Mouse (Mus musculus) CH12.LX (cell line): ENCODE measurements around the gene Rprd1b.

Source experiments
- CTCF ChIP-seq, 2 experiments: IDR thresholded peaks in 1 of 2; conservative IDR thresholded peaks in 1 of 2; 2 replicates each; pipeline ENCODE4 v1.5.1; 2011 to 2012; ENCODE audit warnings: low read depth in 2 of 2, low read length in 2 of 2, improper control_type of control experiment in 1 of 2, inconsistent platforms in 1 of 2, mild to moderate bottlenecking in 1 of 2, moderate library complexity in 1 of 2
- ETS1 ChIP-seq: conservative IDR thresholded peaks from 2 replicates; pipeline ENCODE4 v1.6.1; 2012; ENCODE audit warnings: low read depth, mild to moderate bottlenecking, inconsistent platforms, low read length, improper control_type of control experiment, moderate library complexity
- HCFC1 ChIP-seq: IDR thresholded peaks from 2 replicates; pipeline ENCODE4 v1.6.1; 2012; ENCODE audit warnings: low read depth, mild to moderate bottlenecking, inconsistent platforms, low read length, improper control_type of control experiment
- JUND ChIP-seq: conservative IDR thresholded peaks from 2 replicates; pipeline ENCODE4 v1.6.1; 2011; ENCODE audit warnings: low read depth, low read length, improper control_type of control experiment
- MAX ChIP-seq: IDR thresholded peaks from 2 replicates; pipeline ENCODE4 v1.6.1; 2011; ENCODE audit warnings: low read length, improper control_type of control experiment
- MEF2A ChIP-seq: IDR thresholded peaks from 2 replicates; pipeline ENCODE4 v1.6.1; 2014; ENCODE audit warnings: low read depth, mild to moderate bottlenecking, inconsistent platforms, low read length, improper control_type of control experiment, borderline replicate concordance
- MXI1 ChIP-seq: IDR thresholded peaks from 2 replicates; pipeline ENCODE4 v1.6.1; 2011; ENCODE audit warnings: mild to moderate bottlenecking, low read depth, low read length, improper control_type of control experiment
- NRF1 ChIP-seq: IDR thresholded peaks from 2 replicates; pipeline ENCODE4 v1.6.1; 2014; ENCODE audit warnings: low read depth, mild to moderate bottlenecking, inconsistent platforms, low read length, improper control_type of control experiment, moderate library complexity
- POLR2A ChIP-seq: IDR thresholded peaks from 2 replicates; pipeline ENCODE4 v1.6.1; 2011; ENCODE audit warnings: low read depth, mild to moderate bottlenecking, improper control_type of control experiment, low read length
- TCF12 ChIP-seq: IDR thresholded peaks from 2 replicates; pipeline ENCODE4 v1.6.1; 2014; ENCODE audit warnings: low read depth, mild to moderate bottlenecking, inconsistent platforms, low read length, improper control_type of control experiment
- ZKSCAN1 ChIP-seq: IDR thresholded peaks from 2 replicates; pipeline ENCODE4 v1.6.1; 2012; ENCODE audit warnings: low read depth, inconsistent platforms, low read length, improper control_type of control experiment, borderline replicate concordance

GRCm38 (mm10) chr2:158161761-158162160 lies 133.5 kb downstream of the Rprd1b start:
- TF ChIP-seq NRF1 (no peak), CTCF (conservative IDR thresholded peaks at IDR 0.05 in 1 of 2, IDR thresholded peaks at IDR 0.05 in 1 of 2; ENCODE audit: low read depth in 2 of 2, low read length in 2 of 2) (no peak), POLR2A (no peak), JUND (no peak), MXI1 (no peak), MEF2A (no peak), ZKSCAN1 (no peak), MAX (no peak), TCF12 (no peak), HCFC1 (no peak), ETS1 (no peak)
